Mouse (Mus musculus) neural tube, embryonic 10.5 days (tissue): ENCODE measurements around the gene Zfp64.

Experiments used
- DNase-seq: peaks from one replicate; pipeline ENCODE4 v3.0.0-alpha.2; 2017; ENCODE audit warnings: low spot score; ENCODE audit errors: extremely low spot score

The Zfp64 gene

DNA sequence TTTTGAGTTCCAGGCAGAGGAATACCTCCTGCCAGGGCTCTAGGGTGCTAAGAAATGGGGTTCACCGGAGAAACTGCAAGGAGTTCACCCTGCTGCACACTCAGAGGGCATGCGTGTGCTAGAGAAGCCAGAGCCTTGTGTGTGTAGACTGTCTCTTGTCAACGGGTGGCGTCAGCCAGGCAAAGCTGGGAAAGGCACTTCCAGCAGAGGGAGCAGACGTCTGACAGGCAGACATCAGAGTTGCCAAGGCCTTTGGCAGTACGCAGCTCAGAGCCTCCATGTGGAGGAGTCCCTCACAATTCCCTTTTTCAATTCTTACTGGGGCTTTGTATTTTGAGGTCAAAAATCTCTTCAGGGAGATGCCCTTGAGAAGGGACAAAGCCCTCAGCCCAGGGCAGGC lies 6.9 kb downstream of the Zfp64 start:
- DNase-seq: no peak

DNA sequence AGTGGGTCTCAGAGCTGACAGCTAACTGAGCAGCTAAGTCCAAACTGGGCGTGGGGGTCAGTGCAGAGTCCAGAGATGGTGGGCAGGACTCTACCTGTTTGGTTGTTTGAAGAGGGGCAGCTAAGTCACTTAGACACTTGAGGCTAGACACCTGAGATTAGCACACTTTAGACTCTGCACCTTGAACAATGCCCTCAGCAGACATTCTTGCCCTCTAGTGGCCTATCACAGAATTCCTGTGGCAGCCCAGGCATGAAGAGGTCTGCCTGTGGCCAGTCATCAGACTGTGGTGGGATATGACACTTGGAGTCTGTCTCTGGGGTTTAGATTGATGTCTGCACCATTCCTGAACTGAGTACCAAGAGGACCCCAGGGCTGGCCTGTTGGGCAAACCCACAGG lies 7.7 kb downstream of the Zfp64 start:
- no peak for DNase-seq

DNA sequence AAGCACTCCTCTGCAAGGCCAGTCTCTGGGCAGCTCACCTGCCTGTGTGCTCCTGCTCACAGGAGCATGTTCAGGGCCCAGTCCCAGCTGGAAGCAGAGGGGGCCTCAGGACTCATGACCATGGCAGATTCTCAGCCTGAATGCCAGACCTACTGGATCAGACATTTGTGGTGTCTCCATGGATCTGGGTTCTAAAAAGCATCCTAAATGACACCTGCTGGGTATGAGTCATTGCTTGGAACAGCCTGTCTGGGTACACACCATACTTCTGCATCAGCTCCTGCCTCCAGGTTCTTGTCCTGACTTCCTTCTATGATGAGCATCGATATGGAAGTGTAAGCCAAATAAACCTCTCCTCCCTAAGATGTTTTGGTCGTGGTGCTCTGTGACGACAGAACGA lies 11.4 kb downstream of the Zfp64 start:
- no peak for DNase-seq

DNA sequence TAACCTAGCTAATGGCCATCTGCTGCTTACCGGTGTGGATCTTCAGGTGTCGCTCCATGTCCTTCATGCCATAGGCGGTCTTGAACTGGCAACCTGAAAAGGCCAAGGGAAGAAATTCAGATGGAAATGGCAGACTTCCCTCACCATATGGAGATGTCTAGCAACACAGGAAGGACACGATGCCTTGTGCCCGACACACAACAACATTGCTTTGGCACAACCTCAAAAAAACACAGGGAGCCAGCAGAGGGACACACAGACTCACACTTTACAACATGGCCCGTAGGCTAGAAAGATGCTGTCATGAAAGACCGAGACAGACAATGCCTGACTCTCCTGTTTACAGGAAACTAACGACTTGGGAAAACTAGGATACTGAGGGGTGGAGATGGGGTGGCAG lies 15.4 kb downstream of the Zfp64 start:
- no peak for DNase-seq

DNA sequence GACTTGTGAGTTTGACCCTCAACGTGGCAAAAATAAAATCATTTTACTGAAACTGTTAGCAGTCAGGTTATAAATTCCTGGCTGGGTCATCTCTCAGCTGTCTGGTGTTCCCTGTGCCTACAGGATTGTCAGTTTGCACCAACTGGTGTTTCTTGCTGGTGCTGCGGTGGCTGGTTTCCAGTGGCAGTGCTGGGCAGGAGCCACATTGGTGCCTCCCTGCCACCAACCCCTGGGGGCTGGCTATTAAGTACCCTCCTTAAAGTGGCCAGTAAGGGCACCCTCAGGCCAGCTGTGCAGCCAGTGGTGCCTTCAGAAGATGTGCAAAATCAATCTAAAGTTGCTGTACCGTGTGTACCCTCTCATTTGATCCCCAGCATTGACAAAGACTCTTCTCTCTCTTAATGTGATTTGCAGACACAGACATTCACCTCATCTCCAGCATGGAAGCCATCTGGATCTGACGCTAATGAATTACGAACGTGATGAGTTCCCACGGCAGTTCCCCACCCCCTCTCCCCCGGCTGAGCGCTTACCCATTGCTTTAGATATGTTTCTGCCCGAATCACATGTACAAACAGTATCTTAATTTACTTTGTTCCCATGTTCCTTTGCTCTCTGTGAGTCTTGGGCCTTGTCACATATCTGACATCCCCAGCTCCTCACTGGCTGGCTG lies 16.0 kb downstream of the Zfp64 start:
- DNase-seq: no peak

DNA sequence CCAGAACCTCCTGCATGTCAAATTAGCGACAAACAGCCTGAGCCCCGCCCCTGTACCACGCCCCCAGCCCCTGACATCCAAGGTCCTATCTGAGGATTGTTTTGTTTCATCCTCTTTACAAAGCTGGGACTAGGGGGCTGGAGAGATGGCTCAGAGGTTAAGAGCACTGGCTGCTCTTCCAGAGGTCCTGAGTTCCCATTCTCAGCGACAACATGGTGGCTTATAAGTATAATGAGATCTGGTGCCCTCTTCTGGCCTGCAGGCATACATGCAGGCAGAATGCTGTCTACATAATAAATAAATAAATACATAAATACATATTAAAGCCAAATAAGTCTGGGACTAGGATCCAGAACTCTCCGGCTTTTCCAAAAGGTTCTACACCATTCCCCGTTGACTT lies 18.5 kb downstream of the Zfp64 start:
- DNase-seq: no peak

DNA sequence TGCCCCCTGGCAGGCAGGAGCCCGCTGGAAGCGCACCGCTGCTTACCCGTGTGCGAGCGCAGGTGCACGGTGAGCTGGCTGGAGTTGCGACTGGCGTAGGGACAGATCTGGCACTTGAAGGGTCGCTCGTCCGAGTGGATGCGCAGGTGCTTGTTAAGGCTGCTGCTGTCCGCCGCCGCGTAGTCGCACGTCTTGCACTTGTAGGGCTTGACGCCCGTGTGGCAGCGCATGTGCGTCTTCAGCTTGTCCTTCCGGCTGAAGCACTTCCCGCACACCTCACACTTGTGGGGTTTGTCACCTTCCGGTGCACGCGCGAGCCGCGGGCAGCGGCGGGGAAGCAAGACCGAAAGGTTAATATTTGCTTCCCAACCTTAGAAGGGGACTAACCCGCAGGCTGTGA lies 20.2 kb downstream of the Zfp64 start:
- DNase-seq: no peak

DNA sequence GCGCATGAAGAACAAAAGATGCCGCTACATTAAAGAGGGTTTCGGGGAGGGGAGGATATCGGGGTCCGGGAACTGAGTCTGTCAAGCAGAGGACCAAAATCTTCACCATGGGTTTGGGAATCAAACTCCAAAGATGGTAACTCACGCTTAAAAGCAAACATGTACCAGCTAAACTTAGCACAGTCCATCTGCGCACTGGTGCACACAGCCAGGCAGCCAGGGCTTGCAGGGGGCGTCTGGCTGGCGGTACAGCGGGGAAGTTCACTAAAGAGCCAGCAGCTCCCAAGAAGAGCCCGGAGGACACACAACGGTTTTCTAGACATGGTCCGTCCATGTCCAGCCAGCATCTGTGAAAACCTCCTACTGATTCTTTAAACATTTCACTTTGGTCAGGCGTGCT lies 23.7 kb downstream of the Zfp64 start:
- DNase-seq: no peak

DNA sequence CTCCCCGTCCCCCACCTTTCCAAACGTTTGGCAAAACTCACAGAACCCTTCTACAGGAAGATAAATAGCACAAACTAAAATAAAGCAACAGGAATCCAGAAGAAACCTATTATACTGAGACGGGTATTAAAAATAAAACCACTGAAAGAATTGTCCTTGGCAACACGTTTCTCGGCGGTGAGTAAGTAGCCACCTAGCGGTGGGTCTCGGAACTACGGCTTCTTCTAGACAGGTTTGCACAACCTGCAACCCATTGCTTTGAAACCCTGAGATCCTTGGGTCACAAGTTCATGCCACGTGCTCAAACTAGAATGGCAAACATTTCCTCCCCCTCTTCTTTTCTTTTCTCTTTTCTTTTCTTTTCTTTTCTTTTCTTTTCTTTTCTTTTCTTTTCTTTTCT lies 25.7 kb downstream of the Zfp64 start:
- DNase-seq: peak; percentile 76

DNA sequence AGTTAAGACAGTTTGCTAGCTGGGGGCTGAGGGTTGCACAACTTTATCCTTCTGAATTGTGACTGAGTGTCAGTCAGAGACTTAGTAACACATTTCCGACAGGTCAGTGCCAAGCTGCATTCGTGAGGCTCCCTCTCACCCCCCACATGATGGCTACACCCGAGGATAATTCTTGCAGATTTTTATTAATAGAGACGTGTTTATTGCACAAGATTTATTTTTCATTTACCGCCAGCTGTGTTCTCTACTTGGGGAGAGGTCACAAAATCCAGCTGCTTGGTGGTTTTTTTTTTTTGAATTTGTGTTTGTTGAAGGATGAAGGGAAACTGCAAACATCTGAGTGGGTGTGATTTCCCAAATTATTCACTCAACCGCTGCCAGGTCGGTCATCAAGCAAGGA lies 28.0 kb downstream of the Zfp64 start:
- no peak for DNase-seq

DNA sequence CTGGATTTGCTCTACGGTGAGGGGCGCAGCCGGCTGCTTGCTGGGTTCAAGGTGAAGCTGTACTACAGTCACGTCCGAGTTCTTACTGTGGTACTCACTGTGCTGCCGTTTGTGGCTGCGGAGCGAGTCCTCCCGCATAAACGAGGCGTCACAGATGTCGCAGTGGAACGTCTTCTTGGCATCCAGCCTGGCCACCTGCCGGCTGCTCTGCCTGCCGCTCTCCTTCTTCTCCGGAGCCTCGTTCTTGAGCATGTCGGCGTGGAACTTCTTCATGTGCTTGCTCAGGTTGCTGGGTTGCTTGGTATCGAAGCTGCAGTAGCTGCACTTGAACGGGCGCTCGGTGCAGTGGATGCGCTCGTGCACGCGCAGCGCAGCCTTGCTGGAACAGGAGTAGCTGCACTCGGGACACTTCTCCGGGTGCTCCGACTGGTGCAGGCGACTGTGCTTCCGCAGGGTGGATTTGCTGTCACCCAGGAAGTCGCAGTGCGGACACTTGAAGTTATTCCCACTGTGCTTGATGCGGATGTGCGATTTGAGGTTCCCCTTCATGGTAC lies 29.1 kb downstream of the Zfp64 start:
- DNase-seq: no peak

DNA sequence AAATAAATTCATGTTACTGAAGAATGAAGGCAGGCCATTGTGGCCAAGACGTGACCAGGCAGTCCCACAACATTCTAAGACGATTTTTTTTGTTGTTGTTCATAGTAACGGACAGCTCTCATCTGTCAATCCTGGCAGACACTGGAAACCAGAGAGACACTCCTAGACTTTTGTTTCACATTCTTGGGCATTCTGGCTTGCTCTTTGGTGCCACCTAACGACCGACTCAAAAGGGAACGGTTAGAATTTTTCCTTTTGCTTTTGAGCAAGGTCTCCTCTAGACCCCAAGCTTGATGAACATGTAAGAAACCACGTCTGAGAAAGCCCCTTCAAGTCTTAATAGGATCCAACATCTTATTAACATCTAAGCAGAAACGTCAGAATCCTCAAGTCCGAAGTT lies 31.7 kb downstream of the Zfp64 start:
- DNase-seq: peak; percentile 50

DNA sequence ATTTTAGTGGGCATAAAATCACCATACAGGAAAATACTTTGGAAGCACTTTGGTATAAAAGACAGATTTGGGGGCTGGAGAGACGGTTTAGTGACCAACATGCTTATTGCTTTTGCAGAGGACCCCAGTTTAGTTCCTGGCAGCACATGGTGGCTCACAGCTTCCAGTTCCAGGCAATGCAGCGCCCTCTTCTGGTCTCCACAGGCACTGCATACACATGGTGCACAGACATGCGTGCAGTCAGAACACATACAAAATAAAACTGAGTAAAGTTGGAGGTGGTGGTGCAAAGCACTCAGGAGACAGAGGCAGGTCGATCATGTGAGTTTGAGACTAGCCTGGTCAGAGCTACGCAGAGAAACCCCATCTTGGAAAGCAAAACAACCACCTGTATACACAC lies 32.9 kb downstream of the Zfp64 start:
- DNase-seq: no peak

DNA sequence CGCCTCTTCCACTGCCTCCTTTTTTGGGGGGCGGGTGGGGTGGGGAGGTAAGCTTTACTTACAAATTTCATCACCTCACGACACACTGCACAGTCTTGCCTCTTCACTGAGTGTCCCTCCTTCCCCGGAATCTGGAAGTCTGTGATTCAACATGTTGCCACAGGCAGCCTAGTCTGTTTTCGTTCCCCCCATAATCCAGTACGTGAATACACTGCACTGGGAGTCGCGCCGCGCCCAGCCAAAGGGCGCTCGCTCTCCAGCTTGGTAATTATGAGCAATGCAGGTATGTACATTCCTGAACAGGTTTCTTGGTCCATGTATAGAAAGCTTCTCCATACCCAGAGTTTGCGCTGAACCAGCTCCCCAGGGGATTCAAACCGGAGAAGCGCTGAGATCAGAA lies 35.4 kb downstream of the Zfp64 start:
- DNase-seq: no peak

DNA sequence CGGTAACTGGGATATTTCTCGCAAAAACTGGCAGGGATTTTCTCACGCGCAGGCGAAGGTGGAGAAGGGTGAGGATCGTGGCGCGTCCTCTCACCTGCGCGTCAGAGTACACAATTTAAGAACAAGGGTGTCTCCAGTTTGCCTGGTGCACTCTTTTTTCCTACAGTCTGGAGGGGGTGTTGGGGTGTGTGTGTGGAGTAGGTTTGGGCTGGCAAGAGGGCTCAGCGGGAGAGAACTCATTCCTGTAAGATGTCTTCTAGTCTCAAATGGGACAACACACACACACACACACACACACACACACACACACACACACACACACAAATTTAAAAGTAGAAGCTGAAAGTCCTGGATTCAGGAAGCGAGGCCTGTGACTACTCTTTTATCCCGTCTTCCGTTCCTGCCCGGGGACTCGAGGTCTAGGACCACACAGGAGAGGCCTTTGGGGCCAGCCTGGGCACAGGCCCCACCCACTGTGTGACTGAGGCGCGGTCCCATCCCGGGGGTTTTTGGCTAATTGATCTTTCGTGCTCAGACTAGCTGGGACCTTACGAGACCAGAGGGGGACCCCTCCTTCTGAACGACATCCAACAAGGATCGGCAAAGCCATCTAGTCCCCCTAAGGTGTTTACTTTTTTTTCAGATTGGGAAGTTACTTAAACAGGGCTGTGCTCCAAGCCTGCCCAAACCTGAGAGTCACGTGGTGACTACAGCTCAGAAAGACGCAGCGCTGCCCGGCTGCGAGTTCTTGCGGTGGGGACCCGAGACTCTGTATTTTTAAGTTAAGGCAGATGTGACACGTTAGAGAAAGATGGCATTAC lies 42.3 kb downstream of the Zfp64 start:
- peak; percentile 44 for DNase-seq

DNA sequence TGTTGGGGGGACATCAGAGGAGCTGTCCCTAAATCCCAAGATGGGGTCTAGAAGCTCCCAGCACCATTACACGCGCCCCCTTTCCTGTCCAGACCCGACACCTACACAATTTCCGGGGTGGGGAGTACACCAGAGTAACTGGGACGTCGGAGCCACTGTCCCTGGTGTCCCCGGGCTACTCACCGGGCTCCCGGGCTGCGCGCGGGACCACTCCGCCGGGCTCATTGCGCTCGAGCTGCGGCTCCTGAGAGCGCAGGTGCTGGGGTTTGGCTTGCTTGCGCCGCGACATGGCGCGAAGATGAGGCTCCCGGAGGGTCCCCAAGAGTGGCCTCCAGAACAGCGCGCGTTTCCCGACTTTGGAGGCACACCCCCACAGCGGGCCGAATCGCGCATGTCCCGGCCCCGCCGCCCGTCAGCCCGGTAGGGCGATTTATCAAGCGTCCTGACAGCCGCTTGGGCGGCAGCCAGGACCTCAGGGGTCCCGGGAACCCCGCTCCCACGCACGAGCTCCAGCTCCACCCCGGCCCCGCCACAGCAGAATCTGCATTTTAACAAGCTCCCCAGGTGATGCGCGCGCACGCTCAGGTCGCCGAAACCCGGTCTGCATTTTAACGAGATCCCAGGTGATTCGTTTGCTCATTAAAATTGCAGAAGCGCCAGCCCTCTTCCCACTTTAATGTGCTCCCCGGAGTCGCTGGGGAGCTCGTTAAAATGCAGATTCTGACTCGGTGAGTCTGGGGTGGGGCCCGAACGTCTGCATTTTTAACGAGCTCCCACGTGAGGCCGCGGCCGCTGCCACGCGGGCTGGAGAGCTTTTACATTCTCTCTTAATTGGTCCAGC lies 43.1 kb downstream of the Zfp64 start:
- peak; percentile 60 for DNase-seq

DNA sequence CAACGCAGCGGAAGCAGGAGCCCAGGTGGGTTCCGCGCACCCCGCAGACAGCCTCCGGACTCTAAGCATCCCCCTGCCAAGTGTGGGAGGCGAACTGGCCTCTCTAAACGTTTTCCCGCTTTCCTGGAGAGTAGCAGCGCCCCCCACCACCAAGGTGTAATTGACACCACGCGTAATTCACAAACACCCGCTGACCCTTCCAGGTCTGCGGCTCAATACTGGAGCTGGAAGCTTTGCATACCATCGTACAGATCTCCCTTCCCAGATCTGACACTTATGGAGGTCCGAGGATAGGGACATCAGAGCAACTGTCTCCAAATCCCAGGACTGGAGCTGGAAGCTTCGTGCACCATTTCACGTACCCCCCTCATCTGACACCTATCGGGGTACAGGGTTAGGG lies 43.9 kb downstream of the Zfp64 start:
- DNase-seq: peak; percentile 29

DNA sequence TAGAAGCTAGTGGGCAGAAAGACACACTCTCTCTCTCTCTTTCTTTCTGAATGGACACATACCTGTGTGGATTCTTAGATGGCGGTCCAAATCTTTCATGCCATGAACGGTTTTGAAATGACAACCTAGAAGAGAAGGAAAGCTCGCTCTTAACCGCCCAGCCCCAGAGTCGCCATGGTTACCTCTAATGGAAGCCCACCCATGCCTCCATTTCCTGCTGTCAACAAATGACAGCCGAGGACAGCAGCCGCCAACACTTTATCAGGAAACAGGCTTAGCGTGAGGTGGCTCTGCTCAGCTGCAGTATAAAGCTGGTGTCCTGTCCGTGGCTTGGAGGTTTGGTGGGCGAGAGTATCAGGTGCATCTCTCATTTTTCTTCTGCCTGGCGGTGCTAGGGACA lies 49.4 kb downstream of the Zfp64 start:
- no peak for DNase-seq

DNA sequence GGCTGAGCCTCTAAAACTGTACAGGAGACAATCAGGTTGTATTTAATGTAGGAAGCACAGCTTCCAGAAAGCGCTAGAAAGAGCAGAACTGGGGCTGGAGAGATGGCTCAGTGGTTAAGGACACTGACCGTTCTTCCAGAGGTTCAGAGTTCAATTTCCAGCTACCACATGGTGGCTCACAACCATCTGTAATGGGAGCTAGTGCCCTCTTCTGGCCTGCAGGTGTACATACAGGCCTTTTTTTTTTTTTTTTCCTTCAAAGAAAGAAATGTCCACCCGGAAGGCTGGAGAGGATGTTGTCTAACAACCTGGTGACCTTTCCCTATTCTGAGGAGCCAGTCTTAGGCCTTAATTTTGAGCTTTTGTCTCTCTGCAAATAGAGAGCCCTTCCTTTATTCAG lies 50.5 kb downstream of the Zfp64 start:
- no peak for DNase-seq

DNA sequence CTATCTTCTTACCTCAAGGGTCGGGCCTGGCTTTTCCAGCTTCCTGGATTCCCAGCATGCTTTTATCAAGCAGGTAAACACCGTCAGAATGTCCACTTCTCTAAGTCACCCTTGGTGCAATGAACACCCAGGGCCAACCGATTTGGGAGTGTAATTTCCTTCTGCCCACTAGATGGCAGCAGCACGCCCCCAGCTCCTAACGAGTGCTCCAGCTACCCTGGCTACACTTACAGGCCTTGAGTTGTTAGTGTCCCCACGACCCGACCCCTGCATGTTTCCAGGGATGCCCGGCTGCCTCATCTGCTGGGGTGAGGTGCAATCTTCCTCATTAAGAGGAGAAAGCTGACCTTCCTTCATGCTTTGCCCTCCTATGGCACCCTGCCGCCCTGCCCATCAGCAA lies 51.2 kb downstream of the Zfp64 start:
- peak; percentile 71 for DNase-seq

DNA sequence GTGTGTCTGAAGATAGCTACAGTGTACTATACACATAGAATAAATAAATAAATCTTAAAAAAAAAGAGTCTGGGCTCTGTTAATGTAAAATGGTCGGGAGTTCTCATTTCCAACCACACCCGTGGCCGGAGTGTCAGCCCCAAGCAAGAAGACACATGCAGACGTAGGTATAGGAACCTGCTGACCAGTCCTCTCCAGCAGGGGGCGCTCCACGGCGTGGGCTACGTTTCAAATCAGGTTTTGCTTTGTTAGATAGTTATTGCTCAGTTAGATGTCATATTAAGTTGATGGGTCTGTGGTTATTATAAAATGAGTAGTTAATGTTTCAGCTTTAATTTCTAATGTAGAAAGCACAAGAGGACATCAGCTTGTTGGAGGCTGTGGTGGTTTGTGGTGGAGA lies 52.8 kb downstream of the Zfp64 start:
- peak; percentile 59 for DNase-seq

DNA sequence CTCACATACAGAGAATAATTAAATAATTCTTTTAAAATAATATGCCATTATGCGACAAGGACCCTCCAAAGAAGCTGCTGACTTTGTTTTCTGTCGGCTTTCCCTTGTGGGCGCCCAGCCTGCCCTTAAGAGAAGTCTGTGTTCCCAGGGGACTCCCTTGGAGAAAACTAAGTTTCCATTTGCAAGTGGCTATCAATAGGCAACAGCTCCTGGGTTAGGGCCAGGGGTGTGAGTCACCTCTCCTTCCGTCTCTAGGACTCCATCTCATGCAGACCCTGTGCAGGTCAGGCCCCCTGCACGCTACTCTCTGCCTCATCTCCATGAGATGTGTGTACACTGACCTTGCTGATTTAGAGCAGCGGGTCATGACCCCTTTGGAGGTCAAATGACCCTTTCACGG lies 57.5 kb downstream of the Zfp64 start:
- DNase-seq: no peak
